Mouse (Mus musculus) heart, postnatal 0 days (tissue): Measurements from ENCODE around the gene Fgfr2.

Experiments
- CTCF ChIP-seq: IDR thresholded peaks from 2 replicates; pipeline ENCODE4 v1.5.1; 2016; ENCODE audit warnings: antibody characterized with exemption, control low read depth, low read depth
- EP300 ChIP-seq: IDR thresholded peaks from 2 replicates; pipeline ENCODE4 v1.6.1; 2016; ENCODE audit warnings: antibody characterized with exemption, low read depth

DNA sequence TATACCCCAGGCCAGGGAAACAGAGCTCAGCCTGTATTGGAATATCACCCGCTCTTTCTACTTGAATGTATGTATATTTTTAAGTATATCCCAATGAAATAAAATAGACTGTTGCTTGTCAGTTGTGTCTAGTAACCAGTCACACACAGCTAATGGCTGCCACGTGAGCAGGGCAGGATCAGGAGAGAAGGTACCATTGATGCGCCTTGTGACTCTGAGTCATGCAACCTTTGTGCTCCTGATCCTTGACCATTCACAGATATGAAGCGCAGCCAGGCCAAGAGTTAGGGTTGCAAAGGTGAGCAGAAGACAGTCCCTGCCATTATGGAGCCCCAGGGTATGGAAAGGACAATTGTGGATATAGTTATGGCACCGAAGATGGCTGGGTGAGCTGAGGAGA is 2291.6 kb downstream of the Fgfr2 start:
- TF ChIP-seq CTCF: no peak
- no peak for TF ChIP-seq EP300
